Mouse (Mus musculus) urinary bladder, adult 2 months (tissue): ENCODE data around the gene Sap30l. TPM values are rescaled to one million over a fixed set of nuclear protein-coding genes. Genes with fewer than 3 reads are reported as not detected.

Source experiments
- polyA plus RNA-seq: library from polyadenylated mRNA; depleted of rRNA; stranded (reverse); fragments of >200 nt; gene quantifications from 2 replicates; pipeline ENCODE4 v1.2.3, GENCODE M21; 2012; rRNA removed

The Sap30l gene
- polyA plus RNA-seq, 1 experiment, result 23.5 TPM

Other genes starting within 250 kb of the Sap30l start
- 14.1 and 17.9 TPM in 2 replicates for gene Galnt10, start 156.2 kb upstream of the Sap30l start, polyA plus RNA-seq
- gene Hand1, start 31.2 kb downstream of the Sap30l start, polyA plus RNA-seq, result 0.69 and 1.1 TPM in 2 replicates
- 31.1 and 42.6 TPM in 2 replicates for gene Larp1, start 207.4 kb downstream of the Sap30l start, polyA plus RNA-seq